Mouse (Mus musculus) megakaryocyte, embryonic 14.5 days (primary cell): ENCODE measurements around the gene Srgap3.

Experiments
- FLI1 ChIP-seq: IDR thresholded peaks from 2 replicates; pipeline ENCODE4 v1.6.1; 2012; ENCODE audit warnings: low read length, inconsistent platforms, mixed read lengths
- GATA1 ChIP-seq: IDR thresholded peaks from 3 replicates; pipeline ENCODE4 v1.6.1; 2012; ENCODE audit warnings: mixed read lengths, low read length, inconsistent platforms, borderline replicate concordance

DNA sequence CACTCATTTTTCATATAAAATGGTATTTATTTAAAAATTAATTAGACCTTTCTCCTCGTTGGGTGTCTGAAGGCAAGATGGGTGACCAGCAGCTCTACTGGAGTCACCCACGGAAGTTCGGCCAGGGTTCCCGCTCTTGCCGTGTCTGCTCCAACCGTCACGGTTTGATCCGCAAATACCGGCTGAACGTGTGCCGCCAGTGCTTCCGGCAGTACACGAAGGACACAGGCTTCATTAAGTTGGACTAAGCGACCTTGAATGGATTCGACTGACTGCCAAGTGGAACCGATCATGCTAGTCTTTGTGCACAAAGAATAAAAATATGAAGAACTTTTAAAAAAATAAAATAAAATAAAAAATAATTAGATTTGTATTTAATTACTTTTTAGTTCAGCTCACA, 29.1 kb upstream of the Srgap3 start:
- TF ChIP-seq GATA1 (no peak), FLI1 (no peak)
